ENCODE assay signal across 9 mouse cellular contexts in genomic region chr7:49342556-49343080, GRCm38 (mm10).
DNase-seq lines count a peak whose midpoint lies in the region; ATAC-seq lines count a peak whose summit lies in the region.
"Had no signal": no experiment of that assay in that cellular context is flagged by ENCODE, and none has a peak within 500 bp of the region (broad histone marks: within the 10 kb centered on the region; RNA-seq: fewer than 3 reads in every experiment).

No protein-coding gene starts in this region.

- no peaks in the 10 kb centered on the region for H3K36me3 ChIP-seq in heart, embryonic 12.5 days
- no peaks in the 10 kb centered on the region for H3K36me3 ChIP-seq in liver, embryonic 13.5 days

- no peaks in the 10 kb centered on the region for H3K27me3 ChIP-seq in heart, embryonic 12.5 days (replicated peaks)
- peaks cover 21% of the 10 kb centered on the region; the same call in 1 of the 2 replicates for H3K27me3 ChIP-seq in liver, embryonic 13.5 days

- ATAC-seq in heart, embryonic 12.5 days (ENCODE audit: insufficient number of reproducible peaks, low FRiP score) = 0 out of 2 replicates have a peak, but pooled peaks have one; percentile 24
- ATAC-seq in liver, embryonic 13.5 days (ENCODE audit: low read depth) = no peak
- ATAC-seq in erythroblast, adult 5-6 weeks (replicated peaks; ENCODE audit: low FRiP score, poor library complexity, severe bottlenecking) = no peak
- no peak for ATAC-seq in activated CD4-positive, CD25-positive, alpha-beta regulatory T cell, adult 4 months
- ATAC-seq in granulocyte monocyte progenitor cell, adult 5-6 weeks (replicated peaks; ENCODE audit: poor library complexity, severe bottlenecking) = no peak

- H3K4me3 ChIP-seq in heart, embryonic 12.5 days = 0 out of 2 replicates have a peak overlapping the region, but pooled peaks have one; percentile 13
- no peak overlapping the region for H3K4me3 ChIP-seq in liver, embryonic 13.5 days (replicated peaks)

- H3K9me3 ChIP-seq in heart, embryonic 12.5 days (replicated peaks) = no peaks in the 10 kb centered on the region
- H3K9me3 ChIP-seq in liver, embryonic 13.5 days (replicated peaks) = no peaks in the 10 kb centered on the region

- H3K4me2 ChIP-seq in heart, embryonic 12.5 days = peak overlapping the region; percentile 61
- 0 out of 2 replicates have a peak overlapping the region, but pooled peaks have one; percentile 8 for H3K4me2 ChIP-seq in liver, embryonic 13.5 days

- intact Hi-C loops in heart, postnatal 25 days (cut with DNase I) = no loop called here

- peaks cover 30% of the 10 kb centered on the region for H3K4me1 ChIP-seq in heart, embryonic 12.5 days (replicated peaks)
- peaks cover 12% of the 10 kb centered on the region for H3K4me1 ChIP-seq in liver, embryonic 13.5 days (replicated peaks)

- H3K27ac ChIP-seq in heart, embryonic 12.5 days (ENCODE audit: poor library complexity, severe bottlenecking) = peak overlapping the region; percentile 53
- H3K27ac ChIP-seq in liver, embryonic 13.5 days = no peak overlapping the region

- 0 out of 2 replicates have a peak overlapping the region, but pooled peaks have one; percentile 28 for H3K9ac ChIP-seq in heart, embryonic 12.5 days
- H3K9ac ChIP-seq in liver, embryonic 13.5 days = no peak overlapping the region

- DNase-seq in heart, postnatal 25 days (ENCODE audit: low spot score) = no peak
- peak; percentile 11 for DNase-seq in thymus, postnatal 14 days
- DNase-seq in thymus, postnatal 10 days (ENCODE audit: low spot score in 2 of 2) = no peak
- no peak for DNase-seq in liver, embryonic 13.5 days
- DNase-seq: thymus, adult 18-20 months had no signal

- WGBS in heart, embryonic 12.5 days = 35% methylated on average over 13 of the region's 13 CpGs
- WGBS in liver, embryonic 13.5 days (ENCODE audit: insufficient replicate concordance) = 39% methylated on average over 13 of the region's 13 CpGs
